Mouse (Mus musculus) heart, adult 2 months (tissue): Measurements from ENCODE around the gene Ap4e1.

Source experiments
- CTCF ChIP-seq: fragments of 200-600 bp; IDR thresholded peaks from 2 replicates; pipeline ENCODE4 v1.8.1; 2022; ENCODE audit warnings: antibody characterized with exemption, mild to moderate bottlenecking, moderate library complexity
- EP300 ChIP-seq: fragments of 200-500 bp; IDR thresholded peaks from 2 replicates; pipeline ENCODE4 v1.6.1; 2011; ENCODE audit warnings: low read depth, low read length, control low read depth; ENCODE audit not compliant: insufficient read depth
- POLR2A ChIP-seq: fragments of 200-500 bp; IDR thresholded peaks from 2 replicates; pipeline ENCODE4 v1.6.1; 2011; ENCODE audit warnings: mild to moderate bottlenecking, low read depth, low read length, control low read depth; ENCODE audit not compliant: insufficient read depth

- TF ChIP-seq POLR2A = no peak
- TF ChIP-seq CTCF = no peak
- no peak for TF ChIP-seq EP300
These were observed 53.0 kb downstream of the Ap4e1 start for GRCm38 (mm10) chr2:127061471-127061870.
